Mouse (Mus musculus): Measurements from ENCODE around the gene Olfr675.
"Not testable (repeated sequence)": the region's sequence is repeated elsewhere in the genome, so short reads cannot be mapped to it uniquely, and the experiment has no call there.

The Olfr675 gene

DNA sequence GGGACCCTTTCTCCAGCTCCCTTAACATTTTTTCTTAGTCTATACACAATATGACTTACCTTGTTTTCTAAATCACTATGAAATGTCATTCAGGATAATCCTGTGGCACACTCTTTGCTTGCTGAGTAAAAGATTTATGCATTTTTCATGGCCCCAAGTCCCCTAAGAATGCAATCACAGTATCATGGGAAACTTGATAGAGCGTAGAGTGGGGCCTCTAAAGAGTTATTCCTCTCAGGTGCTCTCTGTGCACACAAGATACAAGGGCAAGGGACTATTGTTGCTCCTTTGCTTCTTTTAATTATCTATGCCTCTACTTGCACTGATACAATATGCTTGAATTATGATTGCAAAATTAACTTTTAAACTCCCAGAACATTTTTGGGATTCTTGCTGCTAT is at the start of gene Olfr675:
Gene Olfr675 (minus strand): TSS at position 101 of the 400 bp plus-strand sequence.
- ChIA-PET CTCF (no interaction called here), POLR2A (no interaction called here)

DNA sequence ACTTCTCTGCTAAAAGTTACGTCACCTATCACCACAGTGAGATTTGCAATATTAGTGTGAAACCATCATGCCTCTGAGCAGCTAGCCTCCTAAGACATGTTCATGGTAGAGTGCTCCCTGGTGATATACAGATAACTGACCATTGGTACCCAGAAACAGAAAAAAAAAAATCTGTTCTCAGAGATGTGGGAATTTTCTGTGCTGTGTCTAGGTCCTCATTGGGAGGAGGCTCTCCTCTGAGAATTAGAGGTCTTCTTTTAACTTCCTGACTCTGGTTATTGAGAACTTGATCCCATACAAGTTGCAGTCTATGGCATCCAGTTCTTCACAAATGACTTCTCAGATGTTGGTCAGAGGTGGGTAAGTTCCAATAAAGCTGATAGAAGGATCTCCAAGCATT is 35.9 kb upstream of the Olfr675 start, which contains the start of gene Olfr678:
Gene Olfr678 (plus strand): TSS at position 301 of the 400 bp plus-strand sequence.
- ChIA-PET CTCF (no interaction called here), POLR2A (no interaction called here)

GRCm38 (mm10) chr7:105058951-105059350 is 30.7 kb upstream of the Olfr675 start:
- ChIA-PET CTCF (no interaction called here), POLR2A (no interaction called here)

DNA sequence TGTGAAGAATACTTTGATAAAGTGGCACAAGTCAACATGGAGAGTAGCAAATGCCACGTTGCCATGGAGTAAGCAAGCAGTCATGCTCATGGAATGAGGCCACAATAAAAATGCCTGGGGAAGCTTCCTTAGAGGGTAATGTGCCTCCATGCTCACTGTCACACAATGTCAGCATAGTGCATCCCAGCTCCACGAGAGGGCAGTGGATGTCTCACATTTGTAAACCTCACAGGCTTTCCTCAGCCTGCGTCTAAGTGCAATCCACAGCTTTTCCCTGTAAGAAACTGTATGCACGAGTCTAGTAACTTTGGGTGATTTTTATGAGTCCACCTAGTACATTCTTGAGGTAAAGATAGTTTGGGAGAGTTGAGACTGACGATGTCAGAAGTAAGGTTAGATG is 5.6 kb upstream of the Olfr675 start:
- CTCF ChIA-PET, POLR2A ChIA-PET: not testable (repeated sequence)

DNA sequence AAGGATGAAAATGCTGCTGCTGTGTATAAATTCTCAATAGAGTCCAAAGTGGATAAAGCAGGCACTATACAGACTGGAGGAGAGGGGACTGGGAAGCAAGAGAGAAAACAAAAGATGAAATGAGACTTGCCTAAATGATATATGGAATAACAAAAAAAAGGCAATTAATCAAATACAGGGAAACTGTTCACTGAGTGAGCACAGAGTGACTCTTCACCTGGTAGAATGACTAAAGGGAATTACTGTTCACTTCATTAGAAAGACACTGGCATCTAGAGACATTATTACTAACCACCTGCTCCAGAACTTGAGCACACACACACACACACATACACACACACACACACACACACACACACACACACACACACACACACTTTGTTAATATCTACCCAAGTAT is 4.1 kb upstream of the Olfr675 start, which contains the start of gene Olfr676:
Gene Olfr676 (plus strand): TSS at position 301 of the 400 bp plus-strand sequence.
- CTCF ChIA-PET: interaction anchor here in 1 of 4 experiments (0.6 kb wide), 1 partner anchor 385 kb away, joined by 13 read pairs; no protein-coding TSS in a partner anchor
- POLR2A ChIA-PET: interaction anchor here in 1 of 4 experiments (0.6 kb wide), 1 partner anchor 488 kb away, joined by 3 read pairs; no protein-coding TSS in a partner anchor

DNA sequence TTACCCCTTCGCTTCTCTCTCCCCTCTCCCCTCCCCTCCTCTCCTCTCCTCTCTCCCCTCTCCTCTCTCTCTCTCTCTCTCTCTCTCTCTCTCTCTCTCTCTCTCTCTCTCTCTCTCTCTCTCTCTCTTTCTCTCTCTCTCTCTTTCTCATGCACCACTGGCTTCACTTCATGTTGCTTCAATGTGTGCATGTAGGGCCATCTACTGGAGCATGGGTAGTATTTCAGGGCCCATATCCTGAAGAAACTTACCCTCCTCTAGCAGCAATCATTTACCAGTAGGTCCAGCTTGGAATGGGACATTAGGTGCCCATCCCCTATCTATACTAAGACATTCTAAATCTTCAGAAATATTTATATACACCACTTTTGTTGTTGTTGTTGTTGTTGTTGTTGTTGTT is 5.7 kb downstream of the Olfr675 start:
- ChIA-PET POLR2A (no interaction called here), CTCF (interaction anchor here in 1 of 4 experiments (0.7 kb wide), 1 partner anchor 728 kb away, joined by 4 read pairs; no protein-coding TSS in a partner anchor)

DNA sequence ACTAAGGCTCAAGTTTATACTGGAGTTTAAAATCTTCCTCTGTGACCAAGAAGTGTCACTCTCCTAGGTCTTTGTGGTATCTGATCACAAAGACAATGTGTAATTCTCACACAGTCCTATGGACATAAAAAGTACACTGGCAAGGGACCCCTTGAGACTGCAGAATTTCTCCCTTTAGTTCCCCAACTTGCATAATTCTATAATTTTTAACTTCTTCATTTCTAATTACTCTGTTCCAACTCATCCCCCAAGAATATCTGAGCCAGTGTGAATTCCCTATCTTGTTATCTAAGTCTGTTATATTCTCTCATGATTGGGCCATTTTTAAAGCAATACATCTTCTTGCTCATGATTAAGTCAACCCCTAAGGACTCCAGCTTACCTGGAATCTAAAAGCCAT is 26.3 kb downstream of the Olfr675 start, which contains the start of gene Olfr672:
Gene Olfr672 (minus strand): TSS at position 101 of the 400 bp plus-strand sequence.
- CTCF ChIA-PET: no interaction called here
- POLR2A ChIA-PET: no interaction called here

- ChIA-PET POLR2A (no interaction called here), CTCF (no interaction called here)
Measured at GRCm38 (mm10) chr7:104979026-104979425, 49.2 kb downstream of the Olfr675 start, which contains the start of gene Olfr671. Olfr671 (minus strand) TSS chr7:104979126.

- CTCF ChIA-PET, POLR2A ChIA-PET: not testable (repeated sequence)
Measured at GRCm38 (mm10) chr7:104972507-104972906, 55.8 kb downstream of the Olfr675 start.
